Mouse (Mus musculus): Measurements from ENCODE around the gene Fpgs.

Gene Fpgs

DNA sequence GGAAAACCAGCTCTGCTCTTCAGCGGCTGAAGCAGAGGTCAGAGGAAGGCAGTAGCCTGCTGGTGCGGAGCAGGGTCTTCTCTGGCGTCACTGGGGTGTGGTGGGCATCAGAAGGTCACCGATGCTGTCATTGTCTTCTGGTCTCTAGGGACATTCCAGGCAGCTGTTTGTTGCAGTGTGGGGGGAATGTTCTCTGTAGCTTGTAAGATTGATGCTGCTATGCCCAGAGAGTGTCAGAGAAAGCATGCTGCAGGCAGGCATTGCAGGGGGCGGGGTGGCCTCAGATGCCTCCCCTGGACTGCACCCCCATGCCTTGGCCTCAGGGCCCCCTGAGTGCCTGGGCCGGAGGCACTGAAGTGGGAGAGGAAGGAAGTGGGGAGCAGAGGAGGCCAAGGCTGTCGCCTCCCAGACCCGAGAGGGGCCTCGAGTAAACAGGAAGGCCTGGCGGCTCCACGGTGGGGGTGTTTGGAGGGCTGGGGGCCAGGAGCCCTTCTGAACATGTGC is 66.1 kb downstream of the Fpgs start:
- DNase-seq (ENCODE audit: low spot score): no peak

DNA sequence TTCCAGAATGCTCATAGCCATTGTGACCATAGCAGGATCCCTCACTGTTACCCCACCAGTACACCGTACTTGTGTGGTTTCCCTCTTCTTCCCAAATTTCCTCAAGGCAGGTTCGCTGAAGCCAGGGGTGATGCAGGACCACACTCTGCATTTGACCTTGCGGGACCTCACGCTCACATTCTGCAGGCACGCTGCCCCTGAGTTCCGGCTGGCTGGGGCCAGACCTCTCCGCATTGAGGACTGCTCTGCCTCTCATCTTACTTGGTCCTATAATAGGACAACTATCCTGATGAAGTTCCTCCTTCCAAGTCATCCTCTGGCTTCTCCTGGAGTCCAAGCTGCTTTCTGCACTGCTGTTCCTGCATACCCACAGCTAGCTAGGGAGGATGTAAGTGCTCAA is 67.3 kb downstream of the Fpgs start:
- no peak for DNase-seq (ENCODE audit: low spot score)

DNA sequence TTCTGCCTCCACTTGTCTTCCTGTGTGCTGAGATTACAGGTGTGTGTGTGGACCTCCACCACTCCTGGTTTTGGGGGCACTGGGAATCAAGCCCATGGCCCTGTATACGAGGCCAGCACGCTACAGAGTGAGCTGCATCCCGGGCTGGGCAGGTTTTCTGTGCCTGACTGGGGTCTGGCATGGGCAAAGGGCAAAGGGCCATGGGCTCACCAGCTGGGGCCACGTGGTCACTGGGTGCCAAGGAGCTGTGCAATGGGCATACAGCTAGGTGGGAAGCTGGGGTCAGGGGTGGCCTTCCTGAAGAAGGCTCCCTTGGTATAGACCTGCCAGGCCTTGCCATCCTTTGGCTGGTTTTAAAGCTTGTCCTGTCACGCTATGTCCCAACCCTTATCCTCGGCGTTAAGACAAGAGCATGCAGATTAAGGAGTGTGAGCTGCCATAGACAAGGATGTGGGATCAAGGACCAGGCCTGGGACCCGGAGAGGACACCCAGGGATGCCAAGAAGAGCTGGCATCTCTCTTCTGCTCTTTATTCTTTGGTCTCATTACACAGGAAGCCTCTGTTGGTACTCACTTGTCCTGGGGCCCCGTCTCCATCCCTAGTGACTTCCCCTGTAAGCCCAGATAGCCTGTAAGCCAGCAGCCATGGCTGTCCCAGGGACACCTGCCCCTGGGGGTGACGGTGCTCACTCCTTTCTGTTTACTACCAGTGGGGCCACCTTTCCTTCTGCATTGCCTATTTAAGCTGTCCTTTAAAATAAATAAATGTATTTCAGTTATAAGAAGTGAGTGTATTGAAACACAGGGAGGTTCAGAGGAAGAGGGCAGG is 69.5 kb downstream of the Fpgs start:
- no peak for DNase-seq (ENCODE audit: low spot score)

DNA sequence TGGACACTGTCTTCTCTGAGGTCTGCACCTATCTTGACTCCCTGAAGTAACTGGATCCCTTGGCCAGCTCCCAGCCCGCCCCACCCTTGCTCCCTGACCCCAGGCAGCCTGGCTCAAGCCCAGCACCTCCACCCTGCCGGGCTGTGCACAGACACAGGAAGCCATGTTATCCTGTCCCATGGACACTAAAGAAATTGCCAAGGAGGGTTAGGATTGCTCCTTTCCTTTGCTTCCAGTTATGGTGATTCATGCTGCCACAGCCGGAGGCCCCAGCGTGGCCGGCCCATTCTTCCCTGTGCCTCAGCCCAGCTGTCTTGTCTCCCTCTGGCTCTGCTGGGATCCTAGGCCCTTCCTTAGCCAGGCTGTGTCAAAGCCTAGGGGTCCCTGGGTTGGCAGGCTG is 70.3 kb downstream of the Fpgs start:
- peak; percentile 52 for DNase-seq (ENCODE audit: low spot score)

All from MN1 (cell line).